Mouse (Mus musculus) regulatory T cell (primary cell): ENCODE measurements around the gene Olfr27.

Experiments used
- in situ Hi-C: fragments of 300-600 bp; cut with MboI, MseI; formaldehyde crosslinking; loops from one replicate; pipeline ENCODE4 v1.15.1; 2025; ENCODE audit warnings: high pct_unique_total_duplicates

Olfr27 gene

DNA sequence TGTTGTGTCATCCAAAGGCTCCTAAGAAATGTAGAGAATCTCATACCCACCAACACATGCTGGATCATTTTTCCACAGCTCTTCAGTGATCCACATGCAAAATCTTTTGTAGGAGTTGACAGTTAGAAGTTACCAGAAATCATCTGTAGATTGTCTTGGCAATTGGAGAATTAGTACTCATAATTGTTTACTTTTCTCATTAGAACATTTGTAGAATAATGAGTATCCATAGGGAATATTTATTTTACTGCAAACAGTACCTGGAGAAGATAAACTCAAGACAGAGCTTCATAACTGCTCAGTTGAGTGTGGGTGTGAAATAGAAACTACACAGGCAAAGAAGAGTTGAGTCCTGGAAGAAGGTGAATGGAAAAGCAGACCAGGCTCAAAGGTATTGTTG lies at the start of gene Olfr27:
Olfr27 (plus strand) TSS at position 301 of the 400 bp plus-strand sequence.
- in situ Hi-C loops, result no loop called here

DNA sequence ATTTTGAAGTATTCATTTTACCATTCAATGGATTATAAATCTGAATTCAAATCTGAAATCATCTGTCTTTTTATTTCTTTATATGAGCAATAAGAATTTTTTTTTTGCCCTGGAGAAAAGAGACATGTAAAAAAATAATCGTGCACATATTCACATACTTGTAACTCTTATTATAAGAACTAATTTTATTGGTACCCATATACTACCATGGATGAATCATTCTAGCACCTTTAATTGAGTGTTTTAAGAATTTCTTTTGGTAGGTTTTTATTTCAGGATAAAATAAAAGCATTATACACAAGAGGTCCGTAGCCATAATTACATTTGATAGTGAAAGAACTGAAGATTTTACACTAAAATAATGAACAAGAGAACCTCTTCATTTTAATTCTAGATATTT lies 49.1 kb upstream of the Olfr27 start, which contains the start of gene Olfr938:
Olfr938 (minus strand) TSS at position 101 of the 400 bp plus-strand sequence.
- in situ Hi-C loops, result no loop called here

DNA sequence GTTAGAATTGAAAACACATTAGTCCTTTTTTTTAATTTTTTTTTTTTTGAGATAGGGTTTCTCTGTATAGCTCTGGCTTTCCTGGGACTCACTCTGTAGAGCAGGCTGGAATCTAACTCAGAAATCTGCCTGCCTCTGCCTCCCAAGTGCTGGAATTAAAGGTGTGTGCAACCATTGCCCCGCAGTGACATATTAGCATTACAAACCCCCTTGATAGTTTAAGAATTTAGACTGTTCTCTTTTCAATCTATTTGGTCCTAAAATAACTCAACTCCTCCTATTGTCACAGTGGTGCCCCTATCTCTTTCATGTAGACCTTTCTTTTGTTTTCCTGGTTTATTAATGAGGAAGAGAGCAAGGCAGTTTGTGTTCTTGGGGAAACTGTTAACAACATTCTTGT lies 605 bp upstream of the Olfr27 start:
- in situ Hi-C loops, result no loop called here

DNA sequence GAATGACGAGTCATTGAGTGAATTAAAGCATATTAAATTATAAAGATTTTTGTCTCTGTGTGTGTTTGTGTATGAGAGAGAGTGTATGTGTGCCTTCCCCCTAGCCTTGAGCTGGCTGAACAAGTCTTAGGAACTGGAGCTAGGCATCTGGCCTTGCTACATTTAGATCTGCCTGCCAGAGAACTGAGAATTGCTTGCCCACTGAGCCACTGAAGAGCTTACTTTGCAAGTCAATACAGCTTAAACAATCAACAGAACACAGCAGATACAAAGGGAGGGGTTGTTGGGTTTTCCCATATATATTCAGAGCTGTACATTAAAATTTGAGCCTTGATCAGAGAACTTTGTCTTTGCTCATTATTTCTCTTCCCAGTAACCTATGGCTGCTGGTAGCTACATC lies 24.5 kb downstream of the Olfr27 start:
- in situ Hi-C loops, result no loop called here

DNA sequence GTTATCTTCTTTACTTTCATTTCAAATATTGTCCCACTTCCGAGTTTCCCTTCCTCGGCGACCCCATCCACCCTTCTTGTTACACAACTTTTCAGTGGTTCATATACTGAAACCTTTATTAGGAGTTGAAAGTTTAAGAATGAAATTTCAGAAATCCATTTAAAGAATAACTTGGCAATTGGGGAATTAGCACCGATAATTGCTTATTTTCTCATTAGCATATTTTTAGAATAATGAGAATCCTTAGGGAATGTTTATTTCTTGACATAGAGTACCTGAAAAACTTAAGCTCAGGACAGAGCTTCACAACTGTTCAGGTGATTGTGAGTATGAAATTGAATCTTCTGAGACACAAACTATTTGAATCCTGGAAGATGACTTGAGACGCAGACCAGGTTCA lies 38.1 kb downstream of the Olfr27 start, which contains the start of gene Olfr943:
Olfr943 (plus strand) TSS at position 301 of the 400 bp plus-strand sequence.
- in situ Hi-C loops, result no loop called here
